In the genomic region with DNA sequence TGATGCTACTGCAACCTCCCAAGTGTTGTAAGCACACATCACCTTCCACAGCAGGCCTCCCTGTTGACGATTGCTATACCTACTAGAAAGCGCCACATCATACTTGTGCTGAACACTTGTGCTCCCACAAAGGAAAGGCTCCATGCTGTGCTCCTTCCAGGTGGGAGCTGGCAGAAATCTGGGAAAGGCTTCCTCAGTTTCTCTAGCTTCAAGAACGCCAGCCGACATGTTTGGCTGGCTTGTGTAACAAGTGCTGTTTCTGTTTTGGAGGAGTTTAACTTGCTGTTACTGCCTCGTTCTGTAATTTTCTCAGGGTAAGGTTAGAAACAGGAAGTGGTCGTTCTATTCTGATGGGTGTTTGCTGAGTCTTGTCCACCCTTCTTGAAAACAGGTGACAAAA, we compare ENCODE assay signal across 17 mouse cellular contexts. TPM values are rescaled to one million over a fixed set of nuclear protein-coding genes. Genes with fewer than 3 reads are reported as not detected.
A peak's percentile ranks its signal among the peaks of the same experiment; 100 is the strongest.
DNase-seq lines count a peak whose midpoint lies in the region; ATAC-seq lines count a peak whose summit lies in the region.
"Had no signal": no experiment of that assay in that cellular context is flagged by ENCODE, and none has a peak within 500 bp of the region (broad histone marks: within the 10 kb centered on the region; RNA-seq: fewer than 3 reads in every experiment).

No protein-coding gene starts in this region.

- H3K9me3 ChIP-seq in kidney, embryonic 16.5 days (ENCODE audit: low read length), result no peaks in the 10 kb centered on the region
- H3K9me3 ChIP-seq in midbrain, embryonic 16.5 days (replicated peaks; ENCODE audit: control insufficient read depth, low read length, poor library complexity, severe bottlenecking), result no peaks in the 10 kb centered on the region
- no peaks in the 10 kb centered on the region for H3K9me3 ChIP-seq in embryonic facial prominence, embryonic 10.5 days
- H3K9me3 ChIP-seq: forebrain, embryonic 12.5 days; hindbrain, embryonic 12.5 days had no signal

- 86% methylated on average over 6 of the region's 6 CpGs for WGBS in kidney, embryonic 16.5 days
- 91% methylated on average over 6 of the region's 6 CpGs for WGBS in midbrain, embryonic 16.5 days
- 86% methylated on average over 6 of the region's 6 CpGs for WGBS in embryonic facial prominence, embryonic 10.5 days

- H3K4me3 ChIP-seq in kidney, embryonic 16.5 days (ENCODE audit: low read length), result no peak overlapping the region
- no peak overlapping the region for H3K4me3 ChIP-seq in midbrain, embryonic 16.5 days (ENCODE audit: low read depth, low read length)
- H3K4me3 ChIP-seq in embryonic facial prominence, embryonic 10.5 days, result no peak overlapping the region
- H3K4me3 ChIP-seq: forebrain, embryonic 12.5 days; hindbrain, embryonic 12.5 days had no signal

- no peak overlapping the region for H3K27ac ChIP-seq in kidney, embryonic 16.5 days (ENCODE audit: low read length)
- no peak overlapping the region for H3K27ac ChIP-seq in midbrain, embryonic 16.5 days (ENCODE audit: low read length)
- no peak overlapping the region for H3K27ac ChIP-seq in embryonic facial prominence, embryonic 10.5 days (replicated peaks)
- H3K27ac ChIP-seq: forebrain, embryonic 12.5 days; hindbrain, embryonic 12.5 days had no signal

- ATAC-seq in common myeloid progenitor, adult 5-6 weeks (replicated peaks; ENCODE audit: low read depth, poor library complexity, severe bottlenecking), result peak; percentile 42; the same call in 1 of the 2 replicates
- no peak for ATAC-seq in kidney, embryonic 16.5 days (ENCODE audit: low FRiP score, low TSS enrichment)
- ATAC-seq in midbrain, embryonic 16.5 days, result no peak
- ATAC-seq: intestine, embryonic 16.5 days had no signal

- H3K36me3 ChIP-seq in kidney, embryonic 16.5 days (ENCODE audit: insufficient read depth, low read length), result no peaks in the 10 kb centered on the region
- H3K36me3 ChIP-seq in midbrain, embryonic 16.5 days (ENCODE audit: control insufficient read depth, insufficient read depth, low read length), result no peaks in the 10 kb centered on the region
- peaks cover 3% of the 10 kb centered on the region; the same call in 1 of the 2 replicates for H3K36me3 ChIP-seq in embryonic facial prominence, embryonic 10.5 days (replicated peaks)
- H3K36me3 ChIP-seq: forebrain, embryonic 12.5 days; hindbrain, embryonic 12.5 days had no signal

- no peak overlapping the region for H3K9ac ChIP-seq in kidney, embryonic 16.5 days (replicated peaks; ENCODE audit: low read length)
- H3K9ac ChIP-seq in midbrain, embryonic 16.5 days (ENCODE audit: low read depth, low read length), result no peak overlapping the region
- H3K9ac ChIP-seq: forebrain, embryonic 12.5 days; hindbrain, embryonic 12.5 days had no signal

- peak; percentile 80 for DNase-seq in heart, adult 11 months
- DNase-seq in heart, adult 8-10 months (ENCODE audit: low spot score), result no peak
- DNase-seq in A20 (ENCODE audit: low read depth, low spot score), result peak; percentile 78
- peak; percentile 45 for DNase-seq in naive thymus-derived CD4-positive, alpha-beta T cell, adult 2 months (ENCODE audit: low read depth)
- no peak for DNase-seq in embryonic facial prominence, embryonic 10.5 days (ENCODE audit: low spot score)
- DNase-seq: cerebellum, adult 8-10 months; gastrocnemius, postnatal 10 days; kidney, postnatal 4 days; lung, postnatal 14 days; right cerebral cortex, adult 18-20 months; thymus, adult 2 months had no signal

- no peak overlapping the region for H3K4me2 ChIP-seq in kidney, embryonic 16.5 days (replicated peaks; ENCODE audit: low read depth, low read length)
- H3K4me2 ChIP-seq in midbrain, embryonic 16.5 days (ENCODE audit: low read length), result no peak overlapping the region
- H3K4me2 ChIP-seq: forebrain, embryonic 12.5 days; hindbrain, embryonic 12.5 days had no signal

- H3K4me1 ChIP-seq in kidney, embryonic 16.5 days (ENCODE audit: insufficient read depth, low read length), result no peaks in the 10 kb centered on the region
- H3K4me1 ChIP-seq in midbrain, embryonic 16.5 days (ENCODE audit: control insufficient read depth, insufficient read depth, low read length), result peaks cover 2% of the 10 kb centered on the region
- H3K4me1 ChIP-seq in embryonic facial prominence, embryonic 10.5 days, result peaks cover 14% of the 10 kb centered on the region
- H3K4me1 ChIP-seq: hindbrain, embryonic 12.5 days had no signal

- no peaks in the 10 kb centered on the region for H3K27me3 ChIP-seq in kidney, embryonic 16.5 days (ENCODE audit: insufficient read depth, low read length)
- H3K27me3 ChIP-seq in midbrain, embryonic 16.5 days (ENCODE audit: control insufficient read depth, insufficient read depth, low read depth, low read length), result no peaks in the 10 kb centered on the region
- no peaks in the 10 kb centered on the region for H3K27me3 ChIP-seq in embryonic facial prominence, embryonic 10.5 days (replicated peaks; ENCODE audit: low read depth, poor library complexity, severe bottlenecking)
- H3K27me3 ChIP-seq: forebrain, embryonic 12.5 days; hindbrain, embryonic 12.5 days had no signal

RNA-seq across cellular contexts. Expression of a gene that starts 22.7 kb away (rescaled TPM):
- 10 to 100 TPM; 35.7 to 51.4 (median 39.9) TPM for total RNA-seq in heart, adult 8-10 months (2022)
- total RNA-seq in common myeloid progenitor, adult 5-6 weeks (2017), result 61.2 and 65.6 TPM in 2 replicates
- polyA plus RNA-seq in kidney, embryonic 16.5 days (2015; fragmentation: Nextera tagmentation; extraction: Ambion mirVana), result 85.1 and 87.0 TPM in 2 replicates
- polyA plus RNA-seq in midbrain, embryonic 16.5 days (2015; fragmentation: Nextera tagmentation; extraction: Ambion mirVana), result 31.9 and 35.7 TPM in 2 replicates
- 61.7 and 67.2 TPM in 2 replicates for polyA plus RNA-seq in embryonic facial prominence, embryonic 10.5 days (2016; fragmentation: Nextera tagmentation; extraction: Ambion mirVana)

Comparison
In these comparisons a context has a peak if more than half of its experiments do, and no peak if none do; other contexts are left out.
1. DNase-seq: peak in heart, adult 11 months (single experiment), A20 (single experiment) and naive thymus-derived CD4-positive, alpha-beta T cell, adult 2 months (single experiment); none in heart, adult 8-10 months (single experiment) and embryonic facial prominence, embryonic 10.5 days (single experiment).